Mouse (Mus musculus) liver, embryonic 16.5 days (tissue): Measurements from ENCODE around the gene Vash2. TPM values are rescaled to one million over a fixed set of nuclear protein-coding genes. Genes with fewer than 3 reads are reported as not detected.
"Not testable (repeated sequence)": the region's sequence is repeated elsewhere in the genome, so short reads cannot be mapped to it uniquely, and the experiment has no call there.

Experiments used
- ATAC-seq: fragments of 200-750 bp; cut with Nextera tagmentation; 2 replicates; pipeline ENCODE4 v1.8.0; 2017; ENCODE audit warnings: low read depth, mild to moderate bottlenecking, moderate number of reproducible peaks, moderate library complexity
- H3K27ac ChIP-seq: fragments of 300-500 bp; sonication (generic); 2 replicates; pipeline ENCODE4 v1.5.1; 2014; ENCODE audit warnings: mild to moderate bottlenecking, low read length
- H3K27me3 ChIP-seq: fragments of 300-500 bp; sonication (generic); 2 replicates; pipeline ENCODE4 v1.6.1; 2014; ENCODE audit warnings: low read depth, low read length, mixed read lengths; ENCODE audit not compliant: control insufficient read depth, insufficient read depth
- H3K36me3 ChIP-seq: fragments of 300-500 bp; sonication (generic); 2 replicates; pipeline ENCODE4 v1.6.1; 2014; ENCODE audit warnings: mild to moderate bottlenecking; ENCODE audit not compliant: control insufficient read depth, insufficient read depth
- H3K4me1 ChIP-seq: fragments of 300-500 bp; sonication (generic); 2 replicates; pipeline ENCODE4 v1.6.1; 2014; ENCODE audit warnings: low read depth, low read length, mixed read lengths; ENCODE audit not compliant: control insufficient read depth
- H3K4me2 ChIP-seq: fragments of 300-500 bp; sonication (generic); 2 replicates; pipeline ENCODE4 v1.6.1; 2014; ENCODE audit warnings: low read depth, low read length, mixed read lengths
- H3K4me3 ChIP-seq: fragments of 300-500 bp; sonication (generic); 2 replicates; pipeline ENCODE4 v1.5.1; 2014; ENCODE audit warnings: low read depth, mild to moderate bottlenecking, low read length
- H3K9ac ChIP-seq: fragments of 300-500 bp; sonication (generic); 2 replicates; pipeline ENCODE4 v1.6.1; 2014; ENCODE audit warnings: low read depth, low read length
- H3K9me3 ChIP-seq: fragments of 300-500 bp; sonication (generic); replicated peaks from 2 replicates; pipeline ENCODE4 v1.6.1; 2016; ENCODE audit warnings: low read length; ENCODE audit not compliant: control insufficient read depth
- WGBS: fragments of 180-500 bp; shearing (Covaris S2); extraction: QIAGEN DNeasy Blood & Tissue Kit; methylation state at CpG from one replicate; pipeline ENCODE4 v1.1.7; 2014; ENCODE audit not compliant: insufficient replicate concordance; 5-methylcytosine and 5-hydroxymethylcytosine counted together
- polyA plus RNA-seq: library from polyadenylated mRNA; unstranded; fragments of >200 nt; fragmentation: Nextera tagmentation; extraction: Ambion mirVana; gene quantifications from 2 replicates; pipeline ENCODE4 v1.2.1, GENCODE M21; 2015

The Vash2 gene
- polyA plus RNA-seq, 1 experiment from 2014 or later: 0.94 TPM

GRCm38 (mm10) chr1:190944109-190944760 is 34.9 kb downstream of the Vash2 start:
- no peaks in the 10 kb centered on the region for H3K9me3 ChIP-seq
- H3K4me3 ChIP-seq: no peak overlapping the region
- 52% methylated on average over 6 of the region's 6 CpGs for WGBS
- H3K4me1 ChIP-seq: no peaks in the 10 kb centered on the region
- no peak overlapping the region for H3K4me2 ChIP-seq
- H3K27me3 ChIP-seq: no peaks in the 10 kb centered on the region
- peak; percentile 64 for ATAC-seq
- H3K36me3 ChIP-seq: peaks cover 21% of the 10 kb centered on the region
- H3K27ac ChIP-seq: no peak overlapping the region
- H3K9ac ChIP-seq: no peak overlapping the region

- H3K9me3 ChIP-seq: no peaks in the 10 kb centered on the region
- no peak for ATAC-seq
- no peak overlapping the region for H3K9ac ChIP-seq
- no peak overlapping the region for H3K4me3 ChIP-seq
- no peaks in the 10 kb centered on the region for H3K27me3 ChIP-seq
- H3K36me3 ChIP-seq: peaks cover 24% of the 10 kb centered on the region
- no peaks in the 10 kb centered on the region for H3K4me1 ChIP-seq
- H3K4me2 ChIP-seq: no peak overlapping the region
- 84% methylated on average over 7 of the region's 7 CpGs for WGBS
- no peak overlapping the region for H3K27ac ChIP-seq
Observed at GRCm38 (mm10) chr1:190939803-190940202, 39.3 kb downstream of the Vash2 start.

GRCm38 (mm10) chr1:190930181-190930580 is 48.9 kb downstream of the Vash2 start:
- WGBS: 89% methylated on average over 6 of the region's 6 CpGs
- Histone ChIP-seq H3K9ac (no peak overlapping the region), H3K27me3 (no peaks in the 10 kb centered on the region), H3K27ac (no peak overlapping the region), H3K4me3 (no peak overlapping the region), H3K4me2 (no peak overlapping the region), H3K4me1 (peaks cover 13% of the 10 kb centered on the region), H3K36me3 (no peaks in the 10 kb centered on the region; the same call in 1 of the 2 replicates), H3K9me3 (no peaks in the 10 kb centered on the region)
- ATAC-seq: no peak

- WGBS: 2% methylated on average over 27 of the region's 27 CpGs
- H3K36me3 ChIP-seq: no peaks in the 10 kb centered on the region
- H3K27ac ChIP-seq: peak overlapping the region; percentile 99
- H3K4me1 ChIP-seq: peaks cover 13% of the 10 kb centered on the region
- peak; percentile 1 for ATAC-seq
- no peaks in the 10 kb centered on the region for H3K27me3 ChIP-seq
- peak overlapping the region; percentile 86 for H3K4me2 ChIP-seq
- no peaks in the 10 kb centered on the region for H3K9me3 ChIP-seq
- peak overlapping the region; percentile 87 for H3K4me3 ChIP-seq
- peak overlapping the region; percentile 94 for H3K9ac ChIP-seq
Observed at GRCm38 (mm10) chr1:190929010-190929695, 49.9 kb downstream of the Vash2 start.

- WGBS: under 1% methylated on average over 59 of the region's 79 CpGs
- Histone ChIP-seq H3K9me3 (no peaks in the 10 kb centered on the region), H3K4me3 (peak overlapping the region; percentile 87), H3K9ac (peak overlapping the region; percentile 94), H3K27me3 (no peaks in the 10 kb centered on the region), H3K36me3 (no peaks in the 10 kb centered on the region), H3K27ac (peak overlapping the region; percentile 99), H3K4me2 (peak overlapping the region; percentile 86), H3K4me1 (peaks cover 13% of the 10 kb centered on the region)
- peak; percentile 95 for ATAC-seq
Observed at GRCm38 (mm10) chr1:190928370-190929009, 50.6 kb downstream of the Vash2 start.

- WGBS: 7% methylated on average over 16 of the region's 16 CpGs
- Histone ChIP-seq H3K4me3 (peak overlapping the region; percentile 87), H3K27ac (peak overlapping the region; percentile 99), H3K36me3 (no peaks in the 10 kb centered on the region), H3K4me1 (peaks cover 13% of the 10 kb centered on the region), H3K27me3 (no peaks in the 10 kb centered on the region), H3K9ac (peak overlapping the region; percentile 94), H3K9me3 (no peaks in the 10 kb centered on the region), H3K4me2 (peak overlapping the region; percentile 86)
- ATAC-seq: peak; percentile 3
Observed at GRCm38 (mm10) chr1:190927751-190928369, 51.2 kb downstream of the Vash2 start.

- H3K4me3 ChIP-seq: no peak overlapping the region
- H3K9me3 ChIP-seq: no peaks in the 10 kb centered on the region
- H3K9ac ChIP-seq: no peak overlapping the region
- no peak for ATAC-seq
- peaks cover 13% of the 10 kb centered on the region for H3K4me1 ChIP-seq
- no peak overlapping the region for H3K27ac ChIP-seq
- H3K4me2 ChIP-seq: peak overlapping the region; percentile 86; the same call in 1 of the 2 replicates
- no peaks in the 10 kb centered on the region for H3K27me3 ChIP-seq
- WGBS: 79% methylated on average over 3 of the region's 3 CpGs
- H3K36me3 ChIP-seq: no peaks in the 10 kb centered on the region
Observed at GRCm38 (mm10) chr1:190927311-190927710, 51.8 kb downstream of the Vash2 start.

- not testable (repeated sequence) for H3K27me3 ChIP-seq, H3K4me3 ChIP-seq, H3K36me3 ChIP-seq, H3K9ac ChIP-seq, ATAC-seq, H3K27ac ChIP-seq, H3K4me2 ChIP-seq, H3K9me3 ChIP-seq
- WGBS: 74% methylated on average over 3 of the region's 3 CpGs
- H3K4me1 ChIP-seq: peaks cover 11% of the 10 kb centered on the region
Observed at GRCm38 (mm10) chr1:190924812-190925211, 54.3 kb downstream of the Vash2 start, which contains the start of gene Angel2. Gene Angel2, plus strand, starts transcription at chr1:190925112.
